Mouse (Mus musculus) central nervous system, embryonic 18 days (tissue): ENCODE measurements around the gene Olfr1318. TPM values are rescaled to one million over a fixed set of nuclear protein-coding genes. Genes with fewer than 3 reads are reported as not detected.

ENCODE experiments used
- polyA plus RNA-seq: library from polyadenylated mRNA; depleted of rRNA; stranded (reverse); fragments of >200 nt; gene quantifications from 2 replicates; pipeline ENCODE4 v1.2.3, GENCODE M21; 2012; rRNA removed

Gene Olfr1318
- polyA plus RNA-seq: not detected in 2 replicates

GRCm38 (mm10) chr2:112153898-112154297 lies at the start of gene Olfr1318:
Gene Olfr1318, plus strand, starts transcription at chr2:112154198.

GRCm38 (mm10) chr2:112115340-112115739 lies 38.7 kb upstream of the Olfr1318 start, which contains the start of gene Olfr1315-ps1:
Gene Olfr1315-ps1, minus strand, starts transcription at chr2:112115440.

DNA sequence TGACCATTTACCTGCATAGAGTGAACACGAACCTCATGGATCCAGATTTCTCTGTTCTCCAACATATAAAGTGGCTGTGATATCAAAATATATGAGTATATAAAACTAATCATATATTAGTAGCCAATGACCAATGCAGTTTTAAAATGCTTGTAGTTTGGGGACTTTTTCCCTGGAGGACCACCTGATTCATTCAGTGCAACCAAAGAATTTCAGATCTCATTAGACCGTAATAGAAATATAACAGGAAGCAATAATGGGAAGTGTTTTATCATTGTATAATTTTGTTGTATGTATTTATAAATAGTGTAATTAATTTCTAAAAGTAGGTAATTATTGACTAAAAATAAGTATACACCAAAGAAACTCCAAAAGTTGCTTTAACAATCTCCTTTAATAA lies 19.1 kb upstream of the Olfr1318 start, which contains the start of gene Olfr1316:
Olfr1316 (minus strand) TSS at position 101 of the 400 bp plus-strand sequence.

GRCm38 (mm10) chr2:112140029-112140428 lies 14.0 kb upstream of the Olfr1318 start, which contains the start of gene Olfr1317:
Gene Olfr1317, plus strand, starts transcription at chr2:112140329.

Other genes with a start within 250 kb of the Olfr1318 start
- gene Olfr1306, start 237.9 kb upstream of the Olfr1318 start, polyA plus RNA-seq: not detected in 2 replicates
- not detected in 2 replicates for gene Olfr1307, start 204.8 kb upstream of the Olfr1318 start, polyA plus RNA-seq
- gene Olfr1308, start 189.3 kb upstream of the Olfr1318 start, polyA plus RNA-seq: not detected in 2 replicates
- gene Olfr1309, start 163.9 kb upstream of the Olfr1318 start, polyA plus RNA-seq: not detected in 2 replicates
- not detected in 2 replicates for gene Olfr1310, start 141.5 kb upstream of the Olfr1318 start, polyA plus RNA-seq
- gene Olfr1311, start 129.8 kb upstream of the Olfr1318 start, polyA plus RNA-seq: not detected in 2 replicates
- not detected in 2 replicates for gene Olfr1312, start 104.0 kb upstream of the Olfr1318 start, polyA plus RNA-seq
- not detected in 2 replicates for gene Olfr1313, start 76.4 kb upstream of the Olfr1318 start, polyA plus RNA-seq
- gene Olfr1314, start 57.4 kb upstream of the Olfr1318 start, polyA plus RNA-seq: 0.05 TPM in 1 of 2 replicates, not detected in the other
- not detected in 2 replicates for gene Olfr1315-ps1, start 38.8 kb upstream of the Olfr1318 start, polyA plus RNA-seq
- 0.01 TPM in 1 of 2 replicates, not detected in the other for gene Olfr1316, start 19.2 kb upstream of the Olfr1318 start, polyA plus RNA-seq
- not detected in 2 replicates for gene Olfr1317, start 13.9 kb upstream of the Olfr1318 start, polyA plus RNA-seq
- gene Lpcat4, start 85.3 kb downstream of the Olfr1318 start, polyA plus RNA-seq: 65.1 and 67.0 TPM in 2 replicates
- not detected in 2 replicates for gene Nutm1, start 105.1 kb downstream of the Olfr1318 start, polyA plus RNA-seq
- gene Nop10, start 107.7 kb downstream of the Olfr1318 start, polyA plus RNA-seq: 162 and 164 TPM in 2 replicates
- gene Slc12a6, start 111.6 kb downstream of the Olfr1318 start, polyA plus RNA-seq: 60.9 and 61.4 TPM in 2 replicates
- 0.05 TPM in 1 of 2 replicates, not detected in the other for gene Gm21985, start 112.1 kb downstream of the Olfr1318 start, polyA plus RNA-seq
- 142 and 150 TPM in 2 replicates for gene Emc4, start 213.8 kb downstream of the Olfr1318 start, polyA plus RNA-seq
- gene Katnbl1, start 225.0 kb downstream of the Olfr1318 start, polyA plus RNA-seq: 18.9 and 19.0 TPM in 2 replicates